Mouse (Mus musculus) midbrain, embryonic 16.5 days (tissue): ENCODE measurements around the gene Mid1. TPM values are rescaled to one million over a fixed set of nuclear protein-coding genes. Genes with fewer than 3 reads are reported as not detected.
A peak's percentile ranks its signal among the peaks of the same experiment; 100 is the strongest.

ENCODE experiments used
- ATAC-seq: fragments of 200-750 bp; cut with Nextera tagmentation; 2 replicates; pipeline ENCODE4 v1.8.0; 2017; ENCODE audit warnings: moderate TSS enrichment
- H3K27ac ChIP-seq: fragments of 300-500 bp; sonication (generic); 2 replicates; pipeline ENCODE4 v1.5.1; 2014; ENCODE audit warnings: mild to moderate bottlenecking, low read length, mixed read lengths
- H3K27me3 ChIP-seq: fragments of 300-500 bp; sonication (generic); 2 replicates; pipeline ENCODE4 v1.6.1; 2014; ENCODE audit warnings: low read depth, low read length, mixed read lengths; ENCODE audit not compliant: control insufficient read depth, insufficient read depth
- H3K36me3 ChIP-seq: fragments of 300-500 bp; sonication (generic); 2 replicates; pipeline ENCODE4 v1.6.1; 2014; ENCODE audit warnings: mild to moderate bottlenecking, low read length, moderate library complexity, mixed read lengths; ENCODE audit not compliant: control insufficient read depth, insufficient read depth
- H3K4me1 ChIP-seq: fragments of 300-500 bp; sonication (generic); 2 replicates; pipeline ENCODE4 v1.6.1; 2014; ENCODE audit warnings: mild to moderate bottlenecking, low read length, mixed read lengths; ENCODE audit not compliant: control insufficient read depth, insufficient read depth
- H3K4me2 ChIP-seq: fragments of 300-500 bp; sonication (generic); 2 replicates; pipeline ENCODE4 v1.6.1; 2014; ENCODE audit warnings: mild to moderate bottlenecking, low read length, mixed read lengths
- H3K4me3 ChIP-seq: fragments of 300-500 bp; sonication (generic); 2 replicates; pipeline ENCODE4 v1.5.1; 2014; ENCODE audit warnings: low read depth, mild to moderate bottlenecking, low read length, moderate library complexity, mixed read lengths
- H3K9ac ChIP-seq: fragments of 300-500 bp; sonication (generic); 2 replicates; pipeline ENCODE4 v1.6.1; 2014; ENCODE audit warnings: low read depth, low read length, mixed read lengths
- H3K9me3 ChIP-seq: fragments of 300-500 bp; sonication (generic); replicated peaks from 2 replicates; pipeline ENCODE4 v1.6.1; 2014; ENCODE audit warnings: mild to moderate bottlenecking, low read length, mixed read lengths; ENCODE audit not compliant: control insufficient read depth, poor library complexity, severe bottlenecking
- WGBS: fragments of 180-500 bp; shearing (Covaris S2); extraction: QIAGEN DNeasy Blood & Tissue Kit; methylation state at CpG from one replicate; pipeline ENCODE4 v1.1.7; 2014; 5-methylcytosine and 5-hydroxymethylcytosine counted together
- polyA plus RNA-seq: library from polyadenylated mRNA; unstranded; fragments of >200 nt; fragmentation: Nextera tagmentation; extraction: Ambion mirVana; gene quantifications from 2 replicates; pipeline ENCODE4 v1.2.1, GENCODE M21; 2015

Mid1 gene
- polyA plus RNA-seq, 1 experiment from 2014 or later, result 4.9 TPM

GRCm38 (mm10) chrX:169863841-169864240 is 178.8 kb downstream of the Mid1 start:
- ATAC-seq, result no peak
- H3K4me3 ChIP-seq, result no peak overlapping the region
- H3K36me3 ChIP-seq, result no peaks in the 10 kb centered on the region
- no peak overlapping the region for H3K9ac ChIP-seq
- no peak overlapping the region for H3K27ac ChIP-seq
- no peaks in the 10 kb centered on the region; the same call in 1 of the 2 replicates for H3K27me3 ChIP-seq
- H3K9me3 ChIP-seq, result no peaks in the 10 kb centered on the region
- H3K4me2 ChIP-seq, result no peak overlapping the region
- H3K4me1 ChIP-seq, result no peaks in the 10 kb centered on the region
- WGBS, result 74% methylated on average over 1 of the region's 1 CpGs

GRCm38 (mm10) chrX:169868223-169868622 is 183.2 kb downstream of the Mid1 start:
- Histone ChIP-seq H3K9ac (no peak overlapping the region), H3K27me3 (peaks cover 2% of the 10 kb centered on the region; the same call in 1 of the 2 replicates), H3K36me3 (no peaks in the 10 kb centered on the region), H3K4me2 (no peak overlapping the region), H3K27ac (no peak overlapping the region), H3K9me3 (no peaks in the 10 kb centered on the region), H3K4me3 (no peak overlapping the region), H3K4me1 (no peaks in the 10 kb centered on the region)
- ATAC-seq, result no peak
- 82% methylated on average over 5 of the region's 5 CpGs for WGBS

GRCm38 (mm10) chrX:169874475-169874874 is 189.5 kb downstream of the Mid1 start:
- Histone ChIP-seq H3K4me1 (no peaks in the 10 kb centered on the region; the same call in 1 of the 2 replicates), H3K4me2 (no peak overlapping the region), H3K27me3 (peaks cover 2% of the 10 kb centered on the region; the same call in 1 of the 2 replicates), H3K36me3 (no peaks in the 10 kb centered on the region), H3K9ac (no peak overlapping the region), H3K4me3 (no peak overlapping the region), H3K27ac (no peak overlapping the region), H3K9me3 (no peaks in the 10 kb centered on the region)
- ATAC-seq, result no peak
- WGBS, result 87% methylated on average over 1 of the region's 1 CpGs

- peak; percentile 94 for ATAC-seq
- Histone ChIP-seq H3K4me3 (peak overlapping the region; percentile 55), H3K27me3 (peaks cover 3% of the 10 kb centered on the region; the same call in 1 of the 2 replicates), H3K4me2 (peak overlapping the region; percentile 73), H3K36me3 (no peaks in the 10 kb centered on the region), H3K9me3 (no peaks in the 10 kb centered on the region), H3K9ac (peak overlapping the region; percentile 65), H3K4me1 (peaks cover 3% of the 10 kb centered on the region; the same call in 1 of the 2 replicates), H3K27ac (peak overlapping the region; percentile 71)
- 10% methylated on average over 36 of the region's 36 CpGs for WGBS
Measured at GRCm38 (mm10) chrX:169879481-169880362, 194.7 kb downstream of the Mid1 start.

GRCm38 (mm10) chrX:169880363-169880711 is 195.3 kb downstream of the Mid1 start:
- Histone ChIP-seq H3K4me3 (peak overlapping the region; percentile 55), H3K9me3 (no peaks in the 10 kb centered on the region), H3K9ac (peak overlapping the region; percentile 65), H3K27me3 (peaks cover 3% of the 10 kb centered on the region; the same call in 1 of the 2 replicates), H3K27ac (peak overlapping the region; percentile 71; the same call in 1 of the 2 replicates), H3K36me3 (no peaks in the 10 kb centered on the region), H3K4me1 (peaks cover 3% of the 10 kb centered on the region; the same call in 1 of the 2 replicates), H3K4me2 (peak overlapping the region; percentile 73)
- 13% methylated on average over 13 of the region's 13 CpGs for WGBS
- ATAC-seq, result no peak; the same call in 1 of the 2 replicates

GRCm38 (mm10) chrX:169880826-169881225 is 195.8 kb downstream of the Mid1 start:
- H3K9me3 ChIP-seq, result no peaks in the 10 kb centered on the region
- H3K4me3 ChIP-seq, result peak overlapping the region; percentile 55
- peak overlapping the region; percentile 20; the same call in 1 of the 2 replicates for H3K27ac ChIP-seq
- H3K4me1 ChIP-seq, result peaks cover 3% of the 10 kb centered on the region; the same call in 1 of the 2 replicates
- 12% methylated on average over 10 of the region's 10 CpGs for WGBS
- H3K27me3 ChIP-seq, result peaks cover 3% of the 10 kb centered on the region; the same call in 1 of the 2 replicates
- 0 out of 2 replicates have a peak overlapping the region, but pooled peaks have one; percentile 14 for H3K9ac ChIP-seq
- H3K4me2 ChIP-seq, result peak overlapping the region; percentile 73
- no peaks in the 10 kb centered on the region for H3K36me3 ChIP-seq
- no peak for ATAC-seq

GRCm38 (mm10) chrX:169881253-169882219 is 196.5 kb downstream of the Mid1 start:
- H3K27me3 ChIP-seq, result peaks cover 3% of the 10 kb centered on the region; the same call in 1 of the 2 replicates
- H3K9ac ChIP-seq, result 0 out of 2 replicates have a peak overlapping the region, but pooled peaks have one; percentile 14
- peak overlapping the region; percentile 20; the same call in 1 of the 2 replicates for H3K27ac ChIP-seq

GRCm38 (mm10) chrX:169882220-169882609 is 197.2 kb downstream of the Mid1 start:
- no peak overlapping the region for H3K9ac ChIP-seq
- no peaks in the 10 kb centered on the region for H3K9me3 ChIP-seq
- no peak overlapping the region for H3K27ac ChIP-seq
- H3K4me1 ChIP-seq, result peaks cover 3% of the 10 kb centered on the region; the same call in 1 of the 2 replicates
- no peak overlapping the region; the same call in 1 of the 2 replicates for H3K4me2 ChIP-seq
- ATAC-seq, result no peak
- H3K27me3 ChIP-seq, result peaks cover 3% of the 10 kb centered on the region; the same call in 1 of the 2 replicates
- 48% methylated on average over 1 of the region's 1 CpGs for WGBS
- no peaks in the 10 kb centered on the region for H3K36me3 ChIP-seq
- no peak overlapping the region for H3K4me3 ChIP-seq

More at GRCm38 (mm10) chrX:169881253-169882219, 196.5 kb downstream of the Mid1 start:
- no peaks in the 10 kb centered on the region for H3K36me3 ChIP-seq
- peak overlapping the region; percentile 55 for H3K4me3 ChIP-seq
- peak overlapping the region; percentile 73 for H3K4me2 ChIP-seq
- H3K4me1 ChIP-seq, result peaks cover 3% of the 10 kb centered on the region; the same call in 1 of the 2 replicates
- ATAC-seq, result no peak
- H3K9me3 ChIP-seq, result no peaks in the 10 kb centered on the region
- WGBS, result 17% methylated on average over 10 of the region's 10 CpGs
